Mouse (Mus musculus) MEL (cell line): ENCODE measurements around the gene Maff. TPM values are rescaled to one million over a fixed set of nuclear protein-coding genes. Genes with fewer than 3 reads are reported as not detected.

ENCODE experiments used
- DNase-seq: peaks from one replicate; pipeline ENCODE4 v3.0.0; 2011; ENCODE audit warnings: low read depth, low spot score
- H3K27ac ChIP-seq: 2 replicates; pipeline ENCODE4 v1.5.1; 2012; ENCODE audit warnings: low read depth, mild to moderate bottlenecking, control low read depth, low read length, moderate library complexity; ENCODE audit not compliant: control insufficient read depth
- H3K27me3 ChIP-seq, 2 experiments: fragments of 150-350 bp in 1 of 2; sonication (generic) in 1 of 2; 2 replicates each; pipeline ENCODE4 v1.6.1; 2012; ENCODE audit warnings: low read length in 2 of 2, mild to moderate bottlenecking in 2 of 2, improper control_type of control experiment in 1 of 2, moderate library complexity in 1 of 2; ENCODE audit not compliant: insufficient read depth in 2 of 2, control insufficient read depth in 1 of 2
- H3K36me3 ChIP-seq, 2 experiments: 2 replicates each; pipeline ENCODE4 v1.6.1; 2012 to 2014; ENCODE audit warnings: low read length in 2 of 2, improper control_type of control experiment in 1 of 2, inconsistent platforms in 1 of 2, mild to moderate bottlenecking in 1 of 2; ENCODE audit not compliant: insufficient read depth in 2 of 2, control insufficient read depth in 1 of 2
- H3K4me1 ChIP-seq, 2 experiments: fragments of 150-350 bp in 1 of 2; sonication (generic) in 1 of 2; 2 replicates each; pipeline ENCODE4 v1.6.1; 2012; ENCODE audit warnings: low read length in 2 of 2, improper control_type of control experiment in 1 of 2, mild to moderate bottlenecking in 1 of 2; ENCODE audit not compliant: insufficient read depth in 2 of 2, control insufficient read depth in 1 of 2
- H3K4me3 ChIP-seq, 2 experiments: fragments of 150-350 bp in 1 of 2; sonication (generic) in 1 of 2; 2 replicates each; pipeline ENCODE4 v1.5.1; 2012; ENCODE audit warnings: low read depth in 2 of 2, low read length in 2 of 2, mild to moderate bottlenecking in 2 of 2, moderate library complexity in 2 of 2, control low read depth in 1 of 2, improper control_type of control experiment in 1 of 2; ENCODE audit not compliant: control insufficient read depth in 1 of 2, insufficient read depth in 1 of 2
- H3K79me2 ChIP-seq: 2 replicates; pipeline ENCODE4 v1.6.1; 2012; ENCODE audit warnings: mild to moderate bottlenecking, low read length, moderate library complexity; ENCODE audit not compliant: control insufficient read depth, poor library complexity, insufficient read depth
- H3K9ac ChIP-seq: 2 replicates; pipeline ENCODE4 v1.6.1; 2012; ENCODE audit warnings: low read depth, mild to moderate bottlenecking, control low read depth, low read length, moderate library complexity; ENCODE audit not compliant: control insufficient read depth, poor library complexity, severe bottlenecking
- H3K9me3 ChIP-seq: fragments of 150-350 bp; sonication (generic); replicated peaks from 2 replicates; pipeline ENCODE4 v1.6.1; 2012; ENCODE audit warnings: mild to moderate bottlenecking, low read length, improper control_type of control experiment, moderate library complexity; ENCODE audit not compliant: insufficient read depth
- BHLHE40 ChIP-seq: IDR thresholded peaks from 2 replicates; pipeline ENCODE4 v1.6.1; 2012; ENCODE audit warnings: low read depth, mild to moderate bottlenecking, inconsistent platforms, low read length, improper control_type of control experiment, borderline replicate concordance
- CHD1 ChIP-seq: IDR thresholded peaks from 2 replicates; pipeline ENCODE4 v1.6.1; 2012; ENCODE audit warnings: low read depth, mild to moderate bottlenecking, inconsistent platforms, low read length, improper control_type of control experiment
- CHD2 ChIP-seq: IDR thresholded peaks from 2 replicates; pipeline ENCODE4 v1.6.1; 2011; ENCODE audit warnings: low read length, improper control_type of control experiment
- CTCF ChIP-seq, 3 experiments: IDR thresholded peaks in 2 of 3; conservative IDR thresholded peaks in 1 of 3; 2 replicates each; pipeline ENCODE4 v1.5.1; 2011 to 2012; ENCODE audit warnings: low read length in 3 of 3, low read depth in 2 of 3, mild to moderate bottlenecking in 2 of 3, improper control_type of control experiment in 1 of 3, inconsistent platforms in 1 of 3, mixed read lengths in 1 of 3, moderate library complexity in 1 of 3; ENCODE audit not compliant: control insufficient read depth in 1 of 3, insufficient read depth in 1 of 3, poor library complexity in 1 of 3, severe bottlenecking in 1 of 3
- ELF1 ChIP-seq: IDR thresholded peaks from 2 replicates; pipeline ENCODE4 v1.6.1; 2014; ENCODE audit warnings: low read depth, mild to moderate bottlenecking, inconsistent platforms, low read length, improper control_type of control experiment, moderate library complexity
- EP300 ChIP-seq, 2 experiments: IDR thresholded peaks; 2 replicates each; pipeline ENCODE4 v1.6.1; 2011; ENCODE audit warnings: improper control_type of control experiment in 2 of 2, low read length in 2 of 2, low read depth in 1 of 2, mild to moderate bottlenecking in 1 of 2
- GABPA ChIP-seq: IDR thresholded peaks from 2 replicates; pipeline ENCODE4 v1.6.1; 2012; ENCODE audit warnings: low read depth, mild to moderate bottlenecking, inconsistent platforms, low read length, improper control_type of control experiment, moderate library complexity
- GATA1 ChIP-seq: IDR thresholded peaks from 2 replicates; pipeline ENCODE4 v1.6.1; 2011; ENCODE audit warnings: low read depth, low read length, improper control_type of control experiment
- HCFC1 ChIP-seq: IDR thresholded peaks from 2 replicates; pipeline ENCODE4 v1.6.1; 2012; ENCODE audit warnings: low read depth, mild to moderate bottlenecking, inconsistent platforms, low read length, improper control_type of control experiment, moderate library complexity
- KAT2A ChIP-seq: conservative IDR thresholded peaks from 2 replicates; pipeline ENCODE4 v1.6.1; 2012; ENCODE audit warnings: low read depth, low read length, improper control_type of control experiment, inconsistent platforms
- MAX ChIP-seq: IDR thresholded peaks from 2 replicates; pipeline ENCODE4 v1.6.1; 2011; ENCODE audit warnings: low read length, improper control_type of control experiment
- MAZ ChIP-seq: IDR thresholded peaks from 2 replicates; pipeline ENCODE4 v1.6.1; 2012; ENCODE audit warnings: low read depth, mild to moderate bottlenecking, inconsistent platforms, low read length, improper control_type of control experiment
- MYC ChIP-seq: IDR thresholded peaks from 2 replicates; pipeline ENCODE4 v1.6.1; 2011; ENCODE audit warnings: low read depth, mild to moderate bottlenecking, low read length, improper control_type of control experiment, moderate library complexity
- NELFE ChIP-seq: IDR thresholded peaks from 2 replicates; pipeline ENCODE4 v1.6.1; 2011; ENCODE audit warnings: low read depth, low read length, improper control_type of control experiment
- NRF1 ChIP-seq: IDR thresholded peaks from 2 replicates; pipeline ENCODE4 v1.6.1; 2014; ENCODE audit warnings: low read depth, mild to moderate bottlenecking, inconsistent platforms, low read length, improper control_type of control experiment, moderate library complexity; ENCODE audit not compliant: poor library complexity, insufficient read depth, severe bottlenecking
- POLR2AphosphoS2 ChIP-seq: IDR thresholded peaks from 2 replicates; pipeline ENCODE4 v1.6.1; 2011; ENCODE audit warnings: low read length, improper control_type of control experiment
- RCOR1 ChIP-seq: IDR thresholded peaks from 2 replicates; pipeline ENCODE4 v1.6.1; 2012; ENCODE audit warnings: low read depth, mild to moderate bottlenecking, inconsistent platforms, low read length, improper control_type of control experiment
- SIN3A ChIP-seq: IDR thresholded peaks from 2 replicates; pipeline ENCODE4 v1.6.1; 2012; ENCODE audit warnings: low read length, improper control_type of control experiment, inconsistent platforms
- TBP ChIP-seq: IDR thresholded peaks from 2 replicates; pipeline ENCODE4 v1.8.0; 2011; ENCODE audit warnings: low read depth, low read length, improper control_type of control experiment
- USF2 ChIP-seq, 2 experiments: IDR thresholded peaks; 2 replicates each; pipeline ENCODE4 v1.6.1; 2011 to 2012; ENCODE audit warnings: improper control_type of control experiment in 2 of 2, low read length in 2 of 2, borderline replicate concordance in 1 of 2, inconsistent platforms in 1 of 2, low read depth in 1 of 2, mild to moderate bottlenecking in 1 of 2; ENCODE audit not compliant: insufficient read depth in 1 of 2
- ZKSCAN1 ChIP-seq: IDR thresholded peaks from 2 replicates; pipeline ENCODE4 v1.6.1; 2012; ENCODE audit warnings: low read depth, mild to moderate bottlenecking, inconsistent platforms, low read length, improper control_type of control experiment, moderate library complexity
- ZMIZ1 ChIP-seq: IDR thresholded peaks from 2 replicates; pipeline ENCODE4 v1.6.1; 2012; ENCODE audit warnings: low read depth, mild to moderate bottlenecking, inconsistent platforms, low read length, improper control_type of control experiment, moderate library complexity
- polyA plus RNA-seq, 2 experiments: library from polyadenylated mRNA; stranded (reverse) in 1 of 2; unstranded in 1 of 2; fragments of >175 nt in 1 of 2; fragments of >200 nt in 1 of 2; gene quantifications; 2 replicates each; pipeline versions ENCODE4 v1.2.1 to v1.2.4; 2012; ENCODE audit warnings: low replicate concordance in 2 of 2, low read depth in 1 of 2; ENCODE audit not compliant: insufficient read length in 2 of 2, insufficient read depth in 1 of 2, missing spikeins in 1 of 2
- total RNA-seq: library from RNA; depleted of rRNA; stranded (reverse); fragments of 300-350 nt; gene quantifications from 2 replicates; pipeline ENCODE4 v1.2.3, GENCODE M21; 2012

Gene Maff
- total and polyA plus RNA-seq, 3 experiments, result 3.3 to 5.8 TPM; not detected in 1

DNA sequence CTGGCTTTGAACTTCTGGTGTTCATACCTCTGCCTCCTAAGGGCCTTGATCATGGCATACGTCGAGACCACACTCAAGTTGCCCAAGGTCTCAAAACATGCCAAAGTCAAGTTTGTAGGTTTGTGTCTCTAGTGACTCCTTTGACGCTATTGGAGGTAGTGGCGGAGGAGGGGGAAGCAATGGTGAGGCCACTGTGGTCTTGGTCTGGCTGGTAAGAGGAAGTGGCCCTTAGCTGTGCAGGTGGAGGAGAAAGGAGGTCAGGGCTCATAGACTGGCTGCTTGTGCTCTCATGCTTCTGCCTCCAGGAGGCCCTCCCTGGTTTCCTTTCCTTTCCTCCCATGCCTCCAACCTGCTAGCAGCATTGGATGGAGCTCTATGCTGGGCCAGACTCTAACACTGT is 4.4 kb downstream of the Maff start:
- H3K9me3 ChIP-seq, result no peaks in the 10 kb centered on the region
- H3K27me3 ChIP-seq, result no peaks in the 10 kb centered on the region
- H3K27ac ChIP-seq, result no peak overlapping the region
- no peak overlapping the region for H3K4me3 ChIP-seq
- peaks cover 4 to 8% of the 10 kb centered on the region in 2 experiments; a peak in 2 of 4 replicates for H3K4me1 ChIP-seq
- TF ChIP-seq USF2 (IDR thresholded peaks at IDR 0.05; ENCODE audit: borderline replicate concordance in 1 of 2, insufficient read depth in 1 of 2, low read depth in 1 of 2, low read length in 2 of 2) (no peak), GABPA (no peak), CTCF (IDR thresholded peaks at IDR 0.05 in 2 of 3, conservative IDR thresholded peaks at IDR 0.05 in 1 of 3; ENCODE audit: control insufficient read depth in 1 of 3, insufficient read depth in 1 of 3, low read depth in 2 of 3, low read length in 3 of 3, poor library complexity in 1 of 3, severe bottlenecking in 1 of 3) (no peak), EP300 (IDR thresholded peaks at IDR 0.05; ENCODE audit: low read depth in 1 of 2, low read length in 2 of 2) (no peak), ZMIZ1 (no peak), POLR2AphosphoS2 (no peak), KAT2A (no peak)
- H3K79me2 ChIP-seq, result no peaks in the 10 kb centered on the region; the same call in 1 of the 2 replicates
- no peaks in the 10 kb centered on the region for H3K36me3 ChIP-seq
- no peak overlapping the region for H3K9ac ChIP-seq
- no peak for DNase-seq

DNA sequence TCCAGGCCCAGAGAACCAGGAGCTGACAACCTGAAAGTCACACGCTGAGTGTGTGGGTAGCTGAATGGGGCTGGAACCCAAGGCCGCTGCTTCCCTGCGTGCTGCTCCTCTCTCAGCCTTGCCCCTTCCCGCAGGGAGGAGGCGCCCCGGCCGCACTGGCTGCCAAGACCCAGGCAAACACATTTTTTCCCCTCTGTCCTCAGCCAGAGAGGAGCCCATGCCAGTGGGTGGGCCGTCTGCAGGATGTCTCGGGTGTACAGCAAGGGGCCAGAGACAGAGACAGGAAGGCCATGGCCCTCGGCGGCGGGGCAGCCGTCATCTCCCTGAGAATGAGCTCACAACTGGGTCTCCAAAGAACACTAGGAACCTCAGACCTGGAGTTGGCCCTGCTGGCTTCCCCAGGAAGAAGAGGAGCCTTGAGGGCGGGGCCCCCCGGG is 4.9 kb downstream of the Maff start:
- DNase-seq, result no peak
- Histone ChIP-seq H3K4me3 (no peak overlapping the region), H3K4me1 (peaks cover 4 to 8% of the 10 kb centered on the region in 2 experiments; a peak in 2 of 4 replicates), H3K9ac (no peak overlapping the region), H3K27ac (no peak overlapping the region)
- TF ChIP-seq SIN3A (no peak), GATA1 (no peak), NELFE (no peak), RCOR1 (no peak), CHD2 (no peak), TBP (no peak), ELF1 (no peak), CTCF (IDR thresholded peaks at IDR 0.05 in 2 of 3, conservative IDR thresholded peaks at IDR 0.05 in 1 of 3; ENCODE audit: control insufficient read depth in 1 of 3, insufficient read depth in 1 of 3, low read depth in 2 of 3, low read length in 3 of 3, poor library complexity in 1 of 3, severe bottlenecking in 1 of 3) (no peak), BHLHE40 (no peak), KAT2A (no peak), MAZ (no peak), MYC (no peak), HCFC1 (no peak), MAX (no peak), NRF1 (no peak), POLR2AphosphoS2 (no peak), ZKSCAN1 (no peak), CHD1 (no peak)
- TF ChIP-seq, all 39 proteins: peak for 0
- Histone ChIP-seq H3K36me3 (no peaks in the 10 kb centered on the region), H3K27me3 (no peaks in the 10 kb centered on the region), H3K79me2 (no peaks in the 10 kb centered on the region; the same call in 1 of the 2 replicates), H3K9me3 (no peaks in the 10 kb centered on the region)
